Mouse (Mus musculus) R1 (cell line): ENCODE measurements at regions not wholly inside any gene's neighbourhood (a gene's known extent, or its start where the extent isn't known, plus 50 kb on each side); places are given as distances from the start of the nearest gene placed in this dataset.
A peak's percentile ranks its signal among the peaks of the same experiment; 100 is the strongest.

Experiments used
- DNase-seq: peaks from one replicate; pipeline ENCODE4 v3.0.0-alpha.2; 2018; ENCODE audit warnings: low read depth, low spot score

DNA sequence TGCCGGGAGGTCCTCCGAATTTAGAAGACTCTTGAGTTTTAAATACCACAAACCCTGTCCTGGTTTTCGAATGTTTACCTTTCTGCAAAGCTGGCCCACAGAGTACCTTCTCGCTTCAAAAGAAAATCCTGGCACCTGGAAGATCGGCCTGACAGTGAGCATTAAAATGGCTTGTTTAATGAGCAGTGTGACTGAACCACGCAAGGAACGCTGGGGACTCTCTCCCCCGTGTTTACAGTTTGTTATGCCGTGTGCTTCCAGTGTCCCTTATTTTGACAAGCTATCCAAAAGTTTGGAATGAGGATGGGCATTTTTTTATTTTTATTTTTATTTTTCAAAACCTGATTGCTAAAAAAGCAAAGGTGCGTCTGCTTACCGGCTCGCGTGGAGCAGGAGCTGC is 148.9 kb upstream of the Ttc29 start:
- no peak for DNase-seq

DNA sequence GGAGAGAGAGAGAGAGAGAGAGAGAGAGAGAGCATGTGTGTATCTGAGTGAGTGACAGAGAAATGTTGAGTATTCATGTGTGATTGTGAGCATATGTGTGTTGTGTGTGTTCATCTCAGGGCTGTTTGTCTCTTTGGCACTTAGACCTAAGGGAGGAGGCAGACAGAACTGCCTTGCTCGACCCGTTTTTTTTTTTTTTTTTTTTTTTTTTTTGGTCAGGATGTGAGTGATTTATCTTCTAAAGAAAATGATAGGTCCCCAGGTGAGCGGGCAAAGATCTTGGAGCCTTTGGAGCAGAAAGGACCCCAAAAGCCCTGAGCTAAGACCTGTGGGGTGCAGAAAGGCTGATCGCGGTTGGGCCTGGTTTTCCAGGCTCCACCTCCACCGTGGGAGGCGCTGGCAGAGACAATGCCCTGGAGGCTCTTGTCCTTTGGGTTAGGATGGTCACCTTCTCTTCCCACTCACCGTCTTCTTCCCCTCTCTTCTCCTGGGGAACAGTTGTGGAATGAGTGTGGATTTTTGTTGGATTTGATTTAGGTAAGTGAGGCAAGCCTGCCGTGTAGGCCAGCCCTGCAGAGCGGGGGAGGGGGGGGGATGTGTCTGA is 147.1 kb upstream of the Ttc29 start:
- DNase-seq, result no peak

DNA sequence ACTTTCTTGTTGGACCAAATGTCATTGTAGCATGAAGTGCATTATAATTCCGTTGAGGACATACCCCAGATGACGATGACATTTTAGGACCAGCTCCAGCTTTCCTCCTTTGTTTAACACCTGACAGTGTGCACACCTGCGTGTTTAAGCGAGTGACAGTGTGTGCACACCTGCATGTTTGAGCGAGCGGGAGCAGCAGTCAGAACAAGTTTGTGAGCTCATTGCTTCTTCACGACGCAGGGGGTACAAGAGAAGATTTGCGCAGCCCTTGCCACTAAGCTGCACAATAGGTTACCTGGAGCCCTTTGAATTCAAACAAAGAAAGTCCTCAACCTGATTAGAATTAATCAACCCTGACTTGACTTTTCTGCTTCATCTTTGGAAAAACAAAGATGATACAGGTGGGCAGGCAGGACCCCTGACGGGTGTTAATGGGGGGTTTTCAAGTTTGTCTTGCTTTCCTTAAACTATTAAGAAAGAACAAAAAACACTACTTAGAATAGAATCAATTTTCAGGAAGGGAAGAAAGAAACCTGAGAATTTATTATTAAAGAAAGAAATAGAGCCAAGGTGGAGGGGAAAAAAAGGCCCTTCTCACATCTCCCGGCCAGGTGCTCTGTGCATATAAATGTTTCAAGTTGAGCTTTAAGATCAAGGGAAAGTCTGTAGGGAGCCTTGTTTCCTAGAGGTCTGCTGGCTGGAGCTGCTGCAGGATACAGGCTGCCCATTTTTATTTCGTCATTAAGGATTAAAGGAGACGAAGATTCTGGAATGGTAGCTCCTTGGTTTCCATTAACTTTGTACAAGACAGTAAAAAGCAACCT is 144.8 kb upstream of the Ttc29 start:
- peak; percentile 80 for DNase-seq

DNA sequence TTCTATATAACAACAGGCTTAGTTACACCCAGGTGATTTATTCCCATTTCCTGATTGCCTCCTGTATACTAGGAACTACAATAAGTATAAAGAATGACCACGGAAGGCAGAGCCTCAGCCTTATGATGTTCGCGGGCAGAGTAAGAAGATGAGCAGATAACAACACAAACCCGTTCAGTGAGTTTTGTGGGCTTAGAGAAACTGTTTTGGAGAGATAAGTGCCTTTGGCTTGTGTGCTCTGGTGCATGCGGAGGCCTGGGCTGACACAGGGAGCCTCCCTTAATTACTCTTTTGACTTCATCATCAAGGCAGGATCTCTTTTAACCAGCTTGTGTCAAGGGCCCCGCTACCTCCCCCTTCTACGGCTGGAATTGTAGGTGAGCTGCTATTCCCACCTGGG is 139.3 kb upstream of the Ttc29 start:
- no peak for DNase-seq

DNA sequence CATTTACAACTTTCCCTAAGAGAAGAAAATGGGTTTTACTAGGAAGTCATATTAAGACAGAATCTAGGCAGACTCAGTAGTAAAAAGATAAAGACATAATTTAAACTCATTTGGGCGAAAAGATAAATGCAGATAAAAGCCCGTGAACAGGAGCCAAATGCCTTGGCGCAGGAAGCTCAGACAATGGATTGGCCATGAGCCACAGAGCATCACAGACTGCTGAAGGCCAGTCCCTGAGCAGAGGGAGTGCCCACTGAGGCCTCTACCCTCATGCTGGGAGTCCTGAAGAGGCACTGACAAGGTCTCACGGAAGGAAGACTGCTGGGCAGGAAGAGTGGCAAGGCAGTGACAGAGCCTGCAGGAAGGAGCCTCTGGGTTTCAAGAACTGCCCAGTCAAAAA is 136.0 kb upstream of the Ttc29 start:
- DNase-seq, result no peak

DNA sequence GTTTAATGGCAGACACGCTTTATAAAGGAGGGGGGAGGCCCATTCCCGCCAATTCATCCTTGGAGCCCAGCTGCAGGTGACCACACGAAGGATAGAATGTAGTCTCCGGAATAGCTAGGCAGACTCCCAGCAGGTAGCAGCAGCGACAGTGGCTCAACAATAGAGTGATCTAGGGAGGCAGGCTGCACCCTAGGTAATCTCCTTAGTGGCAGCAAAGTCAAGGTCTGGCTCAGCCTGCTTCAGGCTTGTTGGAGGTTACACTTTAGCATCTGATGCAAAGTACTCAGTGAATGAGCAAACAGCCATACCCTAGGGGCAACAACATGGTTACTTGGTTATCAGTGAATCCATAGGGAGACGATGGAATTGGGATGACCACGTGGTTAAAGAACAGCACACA is 131.7 kb upstream of the Ttc29 start:
- DNase-seq, result peak; percentile 56

DNA sequence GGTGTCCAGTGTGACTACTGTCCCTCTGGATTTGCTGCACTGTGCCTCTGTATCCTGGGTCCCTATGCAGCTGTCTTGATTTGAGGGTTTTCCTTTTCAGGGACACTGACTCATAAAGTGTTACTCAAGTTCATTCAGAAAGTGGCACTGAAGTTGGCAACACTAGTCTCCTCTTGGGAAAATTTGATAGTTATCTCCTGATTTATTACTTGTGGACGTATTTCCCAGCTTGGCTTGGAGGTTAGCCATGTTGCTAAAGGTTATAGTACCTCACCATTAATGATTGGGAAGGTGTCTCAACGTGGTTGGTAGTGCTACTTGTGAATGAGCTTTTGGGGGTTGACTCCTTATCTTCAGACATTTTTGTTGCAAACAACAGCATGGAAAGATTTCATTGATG is 130.1 kb upstream of the Ttc29 start:
- no peak for DNase-seq

DNA sequence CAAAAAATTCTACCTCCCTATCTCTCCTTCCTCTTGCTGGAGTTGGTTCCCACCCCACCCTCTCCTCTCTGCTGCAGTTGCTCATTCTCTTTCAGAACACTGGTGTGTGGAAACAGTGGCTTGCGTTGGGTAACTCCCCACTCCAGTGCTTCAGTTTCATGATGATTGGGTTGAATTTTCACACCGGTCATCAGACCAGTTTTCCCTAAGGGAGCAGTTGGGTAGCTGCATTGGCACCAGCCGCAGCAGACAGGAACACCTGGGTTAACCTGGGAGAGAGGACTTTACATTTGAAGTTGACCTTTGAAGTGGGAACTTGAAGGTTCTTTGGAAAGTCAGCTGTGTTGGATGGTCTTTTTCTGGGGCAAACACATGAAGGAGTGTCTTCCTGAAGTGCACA is 126.7 kb upstream of the Ttc29 start:
- no peak for DNase-seq

DNA sequence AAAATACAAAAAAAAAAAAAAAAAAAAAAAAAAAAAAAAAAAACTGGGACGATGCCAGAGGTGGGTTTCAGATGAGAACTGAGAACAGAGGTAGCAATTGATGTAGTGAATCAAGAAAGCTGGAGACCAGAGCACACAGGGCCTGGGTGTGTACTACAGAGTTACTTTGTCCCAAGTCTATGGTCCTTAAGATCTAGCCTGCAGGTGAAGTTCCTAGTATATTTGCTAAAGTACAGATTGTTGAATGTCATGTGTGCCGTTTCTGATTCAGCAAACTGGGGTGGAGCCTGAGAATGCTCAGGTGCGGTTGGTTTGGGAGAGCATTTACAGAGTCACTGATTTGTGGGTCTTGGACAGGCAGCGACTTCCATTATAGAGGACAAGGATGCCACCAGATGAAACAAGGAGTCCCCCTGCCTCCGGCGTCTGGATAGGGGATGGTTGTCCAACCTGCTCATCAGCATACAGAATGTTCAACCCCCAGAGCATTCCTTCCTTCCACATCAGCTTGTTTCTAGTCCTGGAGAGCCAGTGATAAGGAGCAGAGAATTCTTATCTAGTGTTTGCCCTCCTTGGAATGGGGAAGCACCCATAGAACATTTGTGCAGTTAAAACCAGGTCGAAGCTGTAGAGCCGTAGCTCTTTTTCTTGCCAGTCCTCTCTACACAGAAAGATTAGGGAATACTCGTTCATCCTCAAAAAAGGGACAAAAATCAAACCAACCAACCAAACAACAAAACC is 122.5 kb upstream of the Ttc29 start:
- no peak for DNase-seq

DNA sequence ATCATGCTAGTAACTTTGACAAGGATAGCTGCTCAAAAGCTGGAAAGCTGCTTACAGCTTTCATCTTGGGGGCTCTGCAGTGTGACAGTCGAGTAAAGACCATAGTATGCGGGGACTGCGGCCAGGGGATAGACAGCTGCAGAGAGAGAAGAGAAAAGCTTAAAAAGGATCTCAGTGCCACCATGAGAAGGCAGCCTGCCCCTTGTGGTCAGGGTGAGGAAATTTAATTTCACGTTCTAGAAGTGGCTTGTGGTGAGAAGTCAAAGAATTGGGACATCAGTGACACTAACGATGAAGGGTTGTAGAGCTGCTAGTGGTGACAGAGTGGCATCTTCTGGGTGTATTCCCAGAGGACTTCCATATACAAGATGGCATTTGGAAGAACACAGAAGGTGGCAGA is 116.7 kb upstream of the Ttc29 start:
- DNase-seq, result peak; percentile 51

DNA sequence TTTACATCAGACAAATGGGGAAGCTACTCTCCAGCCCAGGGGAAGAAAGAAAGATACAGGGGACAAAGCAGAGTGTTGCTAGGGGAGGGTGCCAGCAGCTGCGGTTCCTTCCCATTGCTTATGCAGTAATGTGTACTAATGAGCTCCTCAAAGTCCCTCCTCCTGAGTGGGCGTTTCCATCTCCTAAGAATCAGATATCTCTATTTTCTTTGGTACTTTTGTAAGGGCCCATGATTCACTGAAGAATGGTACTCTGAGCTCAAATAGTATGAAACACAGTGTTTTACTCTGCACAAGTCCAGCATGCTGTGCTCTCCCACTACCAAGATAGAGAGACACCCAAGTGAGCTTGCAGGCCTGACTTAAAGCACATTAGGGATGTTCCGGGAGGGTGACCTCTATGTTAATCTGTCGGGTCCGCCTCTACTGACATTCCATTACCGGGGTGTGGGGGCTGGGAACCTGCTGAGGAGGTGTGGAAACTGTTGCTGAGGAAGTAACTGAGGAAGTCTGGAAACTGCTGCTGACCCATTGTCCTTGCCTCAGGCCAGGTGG is 114.8 kb upstream of the Ttc29 start:
- DNase-seq, result peak; percentile 99

DNA sequence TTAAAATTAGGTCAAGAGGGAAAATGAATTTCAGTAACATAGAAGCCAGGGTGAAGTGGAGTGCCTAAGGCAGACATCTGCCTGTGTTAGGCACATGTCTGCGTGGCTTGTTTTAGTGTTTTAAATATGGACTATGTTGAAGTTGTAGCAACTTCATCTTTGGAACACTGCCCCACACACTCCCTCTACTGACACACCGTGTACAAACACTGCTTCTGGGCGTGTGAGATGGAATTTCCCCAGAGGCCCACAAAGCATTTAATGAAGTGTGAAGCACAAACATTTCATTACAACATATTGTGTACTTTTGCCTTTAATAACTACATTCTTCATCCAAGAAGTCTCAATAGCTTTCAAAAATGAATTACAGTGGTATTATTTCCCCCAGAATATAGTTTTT is 114.0 kb upstream of the Ttc29 start:
- DNase-seq, result peak; percentile 54

DNA sequence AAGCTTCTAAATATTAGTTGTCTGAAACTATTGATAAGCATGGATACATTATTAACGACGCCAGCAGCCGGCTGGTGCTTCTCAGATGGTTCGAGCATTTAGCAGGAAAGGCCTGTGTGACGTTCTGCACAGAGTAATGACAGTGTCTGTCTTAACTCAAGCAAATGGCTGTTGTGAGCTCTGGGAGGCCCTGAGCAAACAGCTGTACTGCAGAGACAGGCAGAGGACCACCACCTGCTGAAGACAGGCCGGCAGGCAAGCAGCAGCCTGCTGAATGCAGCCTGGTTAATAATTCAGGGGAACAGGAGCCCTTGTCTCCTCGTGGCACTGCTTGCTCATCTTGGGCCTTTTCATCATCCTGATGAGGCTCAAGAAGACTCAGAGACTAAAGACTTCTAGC is 105.8 kb upstream of the Ttc29 start:
- DNase-seq, result no peak

DNA sequence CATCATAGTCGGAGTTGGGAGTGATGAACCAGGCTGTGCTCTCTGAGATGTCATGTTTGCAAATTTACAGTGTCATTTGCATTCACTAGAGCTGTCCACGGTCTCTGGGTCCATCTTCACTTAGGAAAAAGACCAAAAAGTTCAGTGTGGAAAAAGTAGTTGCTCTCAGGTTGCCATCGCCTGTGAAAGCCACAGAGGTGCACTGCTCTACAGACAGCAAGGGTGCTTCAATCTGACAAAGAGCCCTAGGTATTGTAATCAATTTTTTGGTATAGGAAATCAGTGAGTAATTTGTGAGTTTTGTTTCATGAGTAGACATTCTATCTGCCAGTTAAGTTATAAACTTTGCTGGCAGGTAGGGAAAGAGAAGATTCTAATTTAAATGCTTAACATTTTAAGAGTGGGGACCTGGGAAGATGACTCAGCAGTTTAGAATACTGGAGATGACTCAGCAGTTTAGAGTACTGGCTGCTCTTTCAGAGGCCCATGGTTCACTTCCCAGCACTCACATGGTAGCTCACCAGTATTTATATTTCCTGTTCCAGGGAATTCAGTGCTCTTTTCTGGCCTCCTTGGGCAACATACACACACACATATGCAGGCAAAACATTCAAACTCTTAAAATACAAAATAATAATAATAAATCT is 103.0 kb upstream of the Ttc29 start:
- peak; percentile 76 for DNase-seq

DNA sequence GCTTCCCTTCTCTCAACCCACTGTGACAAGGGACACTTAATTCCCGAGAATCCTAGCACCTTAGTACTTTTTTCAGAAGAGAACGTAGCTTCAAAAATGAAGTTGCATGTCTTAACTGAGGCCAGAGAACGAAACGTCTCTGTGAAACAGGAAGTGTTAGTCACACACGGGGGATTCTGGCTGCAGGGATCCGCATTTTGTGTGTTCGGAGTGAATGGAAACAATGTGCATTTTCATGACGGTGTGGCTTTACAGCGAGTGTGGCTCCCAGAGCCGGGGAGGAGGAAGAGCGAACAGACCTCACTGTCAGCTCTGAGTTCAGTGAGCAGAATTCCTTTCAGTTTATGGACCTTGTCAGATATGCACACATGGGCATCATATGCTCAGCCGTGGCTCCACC is 100.0 kb upstream of the Ttc29 start:
- no peak for DNase-seq

DNA sequence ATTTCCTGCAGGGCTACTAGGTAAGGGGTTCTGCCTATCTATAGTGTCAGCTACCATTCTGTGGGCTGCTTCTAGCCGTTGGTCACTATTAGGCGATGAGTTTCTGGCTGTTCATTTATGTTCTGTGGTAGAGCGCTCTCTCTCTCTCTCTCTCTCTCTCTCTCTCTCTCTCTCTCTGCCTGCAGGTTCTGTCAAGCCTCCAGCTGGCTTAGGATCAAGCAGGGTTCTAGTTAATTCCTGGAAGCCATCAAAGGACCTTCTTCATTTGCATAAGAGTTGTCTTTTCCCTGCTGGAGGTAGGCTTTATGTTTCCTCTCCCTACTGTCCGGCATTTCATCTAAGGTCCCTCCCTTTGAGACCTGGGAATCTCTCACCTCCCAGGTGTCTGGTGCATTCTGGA is 98.6 kb upstream of the Ttc29 start:
- peak; percentile 73 for DNase-seq

DNA sequence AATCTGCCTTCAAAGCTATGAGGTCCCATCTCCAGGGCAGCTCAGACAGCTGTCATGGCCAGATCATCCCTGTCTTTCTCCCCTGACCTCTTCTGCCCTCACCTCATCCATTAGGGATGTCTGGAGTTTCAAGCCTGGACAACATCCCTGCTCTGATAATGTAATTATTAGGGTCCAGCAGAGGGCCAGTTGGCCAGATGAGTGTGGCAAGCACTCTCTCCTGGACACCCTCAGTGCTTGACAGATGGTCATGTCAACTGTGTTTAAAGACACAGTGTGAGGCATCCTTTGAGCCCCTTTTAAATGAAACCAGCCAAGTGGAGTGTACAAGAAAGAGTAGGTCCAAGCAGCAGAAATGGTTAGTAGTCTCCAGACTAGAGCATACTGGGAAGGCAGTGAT is 95.9 kb upstream of the Ttc29 start:
- no peak for DNase-seq

DNA sequence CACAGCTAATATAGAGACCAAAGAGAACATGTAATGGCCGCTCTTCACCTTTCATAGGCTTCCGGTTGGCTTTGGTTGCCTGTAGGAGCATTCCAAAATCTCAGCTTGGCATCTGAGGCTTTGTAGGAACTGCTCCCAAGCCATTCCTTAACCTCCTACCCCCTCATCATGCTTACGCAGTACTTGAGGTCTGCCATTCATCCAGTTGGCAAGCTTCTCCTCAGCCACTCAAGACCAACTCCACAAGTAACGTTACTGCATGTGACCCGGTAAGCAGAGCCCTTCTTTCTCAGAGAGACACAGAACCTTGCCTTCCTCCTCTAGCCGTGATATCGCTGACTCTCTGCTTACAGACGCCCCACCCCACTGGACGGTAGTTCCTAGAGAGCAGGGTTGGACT is 94.6 kb upstream of the Ttc29 start:
- DNase-seq, result no peak

DNA sequence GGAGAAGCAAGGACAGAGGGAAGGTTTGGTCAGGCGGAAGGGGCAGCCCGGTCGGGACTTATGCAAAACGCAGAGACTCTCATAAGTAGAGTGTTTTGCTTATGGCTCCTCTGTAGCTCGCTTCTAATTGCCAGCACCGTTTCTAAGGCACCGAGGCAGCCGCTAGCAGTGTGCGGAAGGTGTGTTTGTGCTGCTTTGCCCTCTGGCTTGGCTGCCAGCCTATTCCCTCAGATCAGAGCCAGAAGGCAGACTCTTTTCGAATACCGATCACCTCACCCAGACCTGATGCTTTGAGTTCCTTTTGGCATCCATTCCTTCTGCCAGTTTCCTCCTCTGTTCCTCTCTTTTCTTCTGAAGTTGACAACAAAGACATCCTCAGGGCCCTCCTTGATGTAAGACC is 93.4 kb upstream of the Ttc29 start:
- no peak for DNase-seq

DNA sequence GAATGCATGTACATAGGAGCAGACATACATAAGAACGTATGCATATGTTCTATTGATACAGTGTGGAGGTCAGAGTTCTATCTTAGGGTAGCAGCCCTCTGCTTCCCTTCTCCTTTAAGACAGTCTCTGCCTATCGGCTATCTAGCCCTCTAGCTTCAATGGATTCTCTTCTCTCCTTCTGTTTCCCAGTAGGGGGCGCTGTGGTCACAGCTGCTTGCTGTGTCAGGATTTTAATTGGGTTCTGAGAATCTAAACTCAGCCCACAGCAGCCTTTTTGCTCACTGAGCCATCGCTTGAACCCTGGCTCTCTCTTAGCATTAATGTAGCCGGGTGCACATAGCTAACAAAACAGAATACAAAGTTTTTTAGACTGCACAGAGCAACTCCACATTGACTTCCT is 88.8 kb upstream of the Ttc29 start:
- peak; percentile 84 for DNase-seq

DNA sequence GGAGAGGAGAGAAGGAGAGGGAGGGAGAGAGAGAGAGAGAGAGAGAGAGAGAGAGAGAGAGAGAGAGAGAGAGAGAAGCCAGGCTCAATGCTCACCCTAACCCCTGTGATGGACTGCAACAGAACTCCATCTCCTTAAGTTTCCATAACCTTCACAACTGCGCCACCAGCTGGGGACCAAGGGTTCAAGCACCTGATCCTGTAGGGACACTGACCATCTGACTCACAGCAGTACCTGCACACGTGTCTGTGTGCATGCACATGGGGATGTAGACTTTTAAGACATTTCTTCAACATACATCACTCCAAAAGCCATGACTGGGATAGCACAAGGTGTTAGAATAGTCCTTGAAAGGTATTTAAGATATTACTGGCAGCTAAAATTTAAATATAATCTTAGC is 85.2 kb upstream of the Ttc29 start:
- peak; percentile 83 for DNase-seq

DNA sequence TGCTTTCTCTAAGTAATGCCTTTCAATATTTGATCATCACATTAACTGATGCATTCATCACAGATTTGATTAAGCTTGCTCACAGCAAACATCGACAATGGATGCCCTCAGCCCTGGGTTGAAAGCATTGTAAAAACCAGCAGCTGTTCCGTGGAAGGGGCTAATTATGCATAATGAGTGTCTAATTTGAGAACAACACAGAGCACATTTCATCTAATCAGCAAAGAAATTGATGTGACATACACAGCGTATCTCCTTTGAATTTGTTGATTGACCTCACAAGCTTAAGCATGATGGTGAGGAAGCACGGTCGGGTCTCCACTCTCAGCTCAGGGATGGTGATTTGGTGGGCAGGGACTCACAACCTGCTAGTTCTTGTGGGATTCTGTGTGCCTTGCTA is 84.0 kb upstream of the Ttc29 start:
- DNase-seq, result no peak
